Mouse (Mus musculus): ENCODE measurements around the gene Klra7. TPM values are rescaled to one million over a fixed set of nuclear protein-coding genes. Genes with fewer than 3 reads are reported as not detected.

Gene Klra7
- not detected in 2 replicates for polyA plus RNA-seq (2012; rRNA removed; ENCODE audit: low replicate concordance)

GRCm38 (mm10) chr6:130233222-130233621, at the start of gene Klra7:
Gene Klra7 (minus strand): TSS chr6:130233322.

GRCm38 (mm10) chr6:130281828-130282227, 48.7 kb upstream of the Klra7 start, which contains the start of gene Klra10:
Gene Klra10 (minus strand): TSS chr6:130281928.

GRCm38 (mm10) chr6:130193012-130193411, 40.1 kb downstream of the Klra7 start, which contains the start of gene Klra9:
Gene Klra9 (minus strand): TSS chr6:130193112.

Other genes with a start within 250 kb of the Klra7 start
- gene Klra6, start 206.4 kb downstream of the Klra7 start, polyA plus RNA-seq (2012; rRNA removed; ENCODE audit: low replicate concordance): not detected in 2 replicates
- not detected in 2 replicates for gene Klra4, start 166.1 kb downstream of the Klra7 start, polyA plus RNA-seq (2012; rRNA removed; ENCODE audit: low replicate concordance)
- not detected in 2 replicates for gene Klra8, start 103.4 kb downstream of the Klra7 start, polyA plus RNA-seq (2012; rRNA removed; ENCODE audit: low replicate concordance)
- not detected in 2 replicates for gene Klra9, start 40.2 kb downstream of the Klra7 start, polyA plus RNA-seq (2012; rRNA removed; ENCODE audit: low replicate concordance)
- gene Klra10, start 48.6 kb upstream of the Klra7 start, polyA plus RNA-seq (2012; rRNA removed; ENCODE audit: low replicate concordance): not detected in 2 replicates
- not detected in 2 replicates for gene Klra3, start 104.3 kb upstream of the Klra7 start, polyA plus RNA-seq (2012; rRNA removed; ENCODE audit: low replicate concordance)
- not detected in 2 replicates for gene Klra1, start 153.6 kb upstream of the Klra7 start, polyA plus RNA-seq (2012; rRNA removed; ENCODE audit: low replicate concordance)

Data from duodenum, adult 2 months (tissue).